Mouse (Mus musculus) monocyte, adult 5-6 weeks (primary cell): ENCODE measurements around the gene Npas2. TPM values are rescaled to one million over a fixed set of nuclear protein-coding genes. Genes with fewer than 3 reads are reported as not detected.

ENCODE experiments used
- ATAC-seq: fragments of 153-309, 156-312 bp; replicated peaks from 2 replicates; pipeline ENCODE4 v1.8.0; 2017; ENCODE audit warnings: mild to moderate bottlenecking; ENCODE audit not compliant: low TSS enrichment, insufficient number of reproducible peaks, severe bottlenecking, poor library complexity, low FRiP score
- total RNA-seq: library from RNA; stranded (forward); fragments of 200-1000, 200-491, 200-594 nt; gene quantifications from 3 replicates; pipeline ENCODE4 v1.2.3, GENCODE M21; 2017

Npas2 gene
- total RNA-seq, 1 experiment from 2014 or later, result not detected

- no peak for ATAC-seq
These were observed 168.4 kb downstream of the Npas2 start for GRCm38 (mm10) chr1:39361754-39362514.

DNA sequence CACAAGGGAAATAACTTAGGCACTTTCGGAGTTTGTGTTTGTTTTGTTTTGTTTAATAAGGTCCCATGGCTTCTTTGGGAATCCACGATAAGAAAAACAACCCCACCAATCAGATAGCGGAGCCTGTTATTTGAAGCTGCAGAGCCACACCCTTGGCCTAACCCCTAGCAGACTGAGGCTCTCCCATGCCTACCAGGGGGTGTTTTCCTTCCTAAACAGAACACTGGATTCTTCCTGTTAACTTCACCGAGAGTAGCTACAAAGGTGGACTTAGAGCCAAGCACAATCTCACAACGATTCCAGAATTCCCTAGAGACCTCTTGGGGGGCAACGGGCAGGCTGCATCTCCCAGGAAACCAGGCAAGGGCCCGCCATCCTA, 169.0 kb downstream of the Npas2 start:
- ATAC-seq, result no peak

GRCm38 (mm10) chr1:39365562-39365961, 172.0 kb downstream of the Npas2 start:
- no peak for ATAC-seq

GRCm38 (mm10) chr1:39367045-39367444, 173.5 kb downstream of the Npas2 start:
- no peak for ATAC-seq

DNA sequence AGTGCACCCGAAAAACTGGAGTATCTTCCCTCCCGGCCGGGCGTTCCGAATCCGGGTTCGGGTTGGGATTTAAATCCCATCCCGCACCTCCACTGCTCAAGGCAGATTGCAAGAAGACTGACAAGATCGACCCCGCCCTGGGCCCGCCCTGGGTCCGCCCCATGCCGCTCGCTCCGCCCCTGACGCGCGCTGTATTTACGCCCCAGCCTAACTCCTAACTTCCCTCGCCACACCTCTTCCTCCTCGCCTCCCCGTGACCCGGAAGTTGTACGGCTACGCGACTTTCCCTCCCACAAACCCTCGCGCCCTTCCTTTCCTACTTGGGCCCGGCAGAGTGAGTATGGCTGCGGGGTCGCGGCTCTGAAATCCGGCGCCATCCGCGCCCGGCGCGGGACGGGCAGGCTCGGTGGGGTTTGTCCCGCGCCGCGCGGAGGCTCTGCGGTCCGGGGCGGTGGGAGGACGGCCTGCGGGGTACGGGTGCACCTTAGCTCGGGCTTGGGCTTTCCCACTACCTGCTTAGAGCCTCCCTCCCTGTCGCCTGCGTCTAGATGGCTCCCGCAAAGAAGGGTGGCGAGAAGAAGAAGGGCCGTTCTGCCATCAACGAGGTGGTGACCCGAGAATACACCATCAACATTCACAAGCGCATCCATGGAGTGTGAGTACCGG, 174.2 kb downstream of the Npas2 start, which contains the start of gene Rpl31:
Rpl31 (plus strand) TSS at position 242 of the 666 bp plus-strand sequence.
- peak; percentile 99 for ATAC-seq

GRCm38 (mm10) chr1:39368267-39368841, 174.8 kb downstream of the Npas2 start:
- ATAC-seq, result no peak; the same call in 1 of the 2 replicates

GRCm38 (mm10) chr1:39370431-39370830, 176.9 kb downstream of the Npas2 start:
- ATAC-seq, result no peak

GRCm38 (mm10) chr1:39372220-39372843, 178.8 kb downstream of the Npas2 start:
- no peak for ATAC-seq

- no peak for ATAC-seq
These were observed 179.8 kb downstream of the Npas2 start for GRCm38 (mm10) chr1:39373378-39373777.

- no peak for ATAC-seq
These were observed 180.8 kb downstream of the Npas2 start for GRCm38 (mm10) chr1:39374231-39374809.

GRCm38 (mm10) chr1:39376121-39376520, 182.6 kb downstream of the Npas2 start:
- no peak for ATAC-seq

GRCm38 (mm10) chr1:39376726-39377240, 183.3 kb downstream of the Npas2 start:
- no peak for ATAC-seq

GRCm38 (mm10) chr1:39378540-39378939, 185.0 kb downstream of the Npas2 start:
- no peak for ATAC-seq

DNA sequence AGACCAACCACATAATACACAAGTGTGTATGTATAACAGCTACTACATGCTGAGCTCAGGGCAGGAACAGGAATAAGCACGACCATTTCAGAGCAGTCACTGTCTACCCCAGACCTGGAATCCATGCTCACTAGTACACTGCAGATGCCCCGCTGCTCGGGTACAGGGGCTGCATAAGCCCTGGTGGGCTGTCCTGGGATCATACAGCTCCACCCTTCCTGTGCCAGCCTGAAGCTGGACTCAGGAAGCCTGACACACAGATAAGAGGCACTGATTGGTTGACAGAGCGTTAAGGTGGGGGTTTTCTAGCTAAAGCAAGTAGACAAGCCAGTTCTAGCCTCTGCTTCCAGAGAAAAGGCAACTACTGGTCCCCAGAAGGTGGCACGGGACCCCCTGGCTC, 185.5 kb downstream of the Npas2 start:
- ATAC-seq, result no peak

DNA sequence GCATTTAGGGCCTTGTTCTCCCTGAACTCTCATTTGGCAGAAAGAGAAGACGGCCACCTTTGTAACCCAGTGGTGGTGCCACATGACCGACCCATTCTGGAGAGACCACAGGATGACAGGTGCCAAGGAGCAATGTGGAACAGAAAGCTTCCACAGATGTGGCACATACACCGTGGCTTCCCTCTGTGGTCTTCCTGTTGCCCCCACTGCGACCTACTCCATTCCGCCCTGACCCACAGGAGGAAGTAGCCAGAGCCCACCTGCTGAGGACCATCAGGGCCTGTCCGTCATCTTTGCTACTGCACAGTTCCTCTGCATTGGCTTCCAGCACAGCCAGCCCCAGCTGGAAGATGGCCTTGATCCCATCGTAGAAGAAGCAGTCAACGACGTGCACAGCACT, 187.5 kb downstream of the Npas2 start:
- no peak for ATAC-seq

- ATAC-seq, result no peak
These were observed 191.4 kb downstream of the Npas2 start for GRCm38 (mm10) chr1:39384914-39385313.

GRCm38 (mm10) chr1:39386456-39386855, 192.9 kb downstream of the Npas2 start:
- ATAC-seq, result no peak

DNA sequence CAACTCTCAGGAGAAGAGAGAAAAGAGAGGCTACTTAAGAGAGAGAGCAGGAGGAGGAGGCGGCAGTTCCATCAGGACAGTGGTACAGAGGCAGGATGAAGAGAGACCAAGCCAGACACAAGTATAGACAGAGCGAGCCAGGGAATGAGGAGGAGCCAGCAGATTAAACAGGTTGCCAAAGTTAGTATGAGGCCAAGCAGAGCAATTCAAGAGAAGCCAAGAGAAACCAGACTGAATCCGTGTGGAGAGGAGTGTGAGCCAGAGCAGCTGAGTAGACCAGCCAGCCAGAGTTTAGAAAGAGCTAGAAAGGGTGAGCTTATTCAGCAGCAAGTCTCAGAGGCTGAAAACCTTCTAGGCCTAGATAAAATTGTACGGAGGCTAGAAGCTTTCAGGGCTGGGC, 194.0 kb downstream of the Npas2 start:
- ATAC-seq, result no peak

- no peak for ATAC-seq
These were observed 194.6 kb downstream of the Npas2 start for GRCm38 (mm10) chr1:39388163-39388562.
